Mouse (Mus musculus) cerebellum, postnatal 25 days (tissue): ENCODE measurements around the gene Olfr1022.

ENCODE experiments used
- DNase-seq, 2 experiments: peaks; one replicate each; pipeline ENCODE4 v3.0.0; 2021; ENCODE audit warnings: mixed read lengths in 2 of 2

Gene Olfr1022

GRCm38 (mm10) chr2:85868294-85868693 lies at the start of gene Olfr1022:
TSS of gene Olfr1022 (plus strand) at chr2:85868594.
- DNase-seq: no peak

- DNase-seq: no peak
Measured at GRCm38 (mm10) chr2:85845383-85845782, 23.0 kb upstream of the Olfr1022 start, which contains the start of gene Olfr1019. TSS of gene Olfr1019 (minus strand) at chr2:85845483.

DNA sequence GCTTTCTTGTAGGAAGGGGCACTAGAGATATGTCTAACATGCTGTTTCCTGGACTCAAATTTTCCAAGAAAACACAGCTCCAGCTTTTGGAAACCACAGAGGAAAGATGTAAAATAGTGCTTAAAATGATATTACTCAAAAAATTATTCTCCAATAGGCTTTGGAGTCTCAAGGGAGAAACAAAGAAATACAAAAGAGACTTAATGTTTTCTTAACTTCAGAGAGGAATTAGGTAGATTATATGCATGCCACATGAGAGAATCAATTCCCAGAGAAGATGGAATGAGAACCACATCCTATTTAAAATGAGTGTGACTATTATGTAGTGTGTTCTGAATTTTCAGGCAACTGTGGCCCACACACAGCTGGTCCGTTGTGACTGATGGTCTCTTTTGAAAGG lies 21.7 kb upstream of the Olfr1022 start, which contains the start of gene Olfr1020:
TSS of gene Olfr1020 (plus strand) at position 301 of the 400 bp plus-strand sequence.
- no peak for DNase-seq

DNA sequence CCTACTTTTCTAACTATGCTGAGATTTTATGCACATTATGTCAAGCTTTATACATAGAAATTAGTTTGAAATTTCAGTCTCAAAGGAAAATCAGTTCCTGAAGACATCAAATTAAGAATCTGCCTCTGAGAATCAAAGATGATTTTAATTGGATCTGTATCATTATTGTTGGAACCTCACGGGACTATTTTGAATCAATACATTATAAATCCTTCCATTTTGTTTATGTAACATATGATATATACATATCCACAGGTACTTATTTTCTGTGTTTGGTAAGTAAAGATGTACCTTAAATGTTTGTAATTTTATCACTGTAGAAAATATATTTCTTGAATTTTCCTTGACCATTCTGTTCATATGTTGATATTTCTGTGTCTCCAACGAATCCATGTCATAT lies 16.9 kb downstream of the Olfr1022 start, which contains the start of gene Olfr1023:
TSS of gene Olfr1023 (plus strand) at position 301 of the 400 bp plus-strand sequence.
- DNase-seq: no peak

DNA sequence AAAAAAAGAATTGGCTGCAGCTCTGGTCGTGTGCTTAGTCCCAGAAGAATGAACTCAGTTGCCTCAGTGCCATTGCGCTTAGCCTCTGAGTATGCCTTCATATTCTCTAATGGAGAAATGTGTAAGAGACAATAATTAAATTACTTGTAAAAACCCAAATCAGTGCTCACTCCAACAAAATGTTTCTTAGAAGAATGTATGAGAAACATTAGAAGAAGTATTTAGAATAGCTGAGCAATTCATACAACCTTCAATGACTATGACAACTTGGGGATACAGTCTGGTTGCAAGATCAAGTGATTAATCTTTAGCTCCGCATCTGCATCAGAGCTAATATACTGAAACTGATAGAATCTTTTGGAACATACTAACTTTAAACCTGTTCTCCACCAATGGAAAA lies 36.6 kb downstream of the Olfr1022 start, which contains the start of gene Olfr1024:
TSS of gene Olfr1024 (minus strand) at position 101 of the 400 bp plus-strand sequence.
- no peak for DNase-seq

- no peak for DNase-seq
Measured at GRCm38 (mm10) chr2:85913197-85913596, 44.8 kb downstream of the Olfr1022 start.

GRCm38 (mm10) chr2:85914893-85915292 lies 46.5 kb downstream of the Olfr1022 start, which contains the start of gene Olfr1025-ps1:
TSS of gene Olfr1025-ps1 (plus strand) at chr2:85915193.
- no peak for DNase-seq
